Mouse (Mus musculus) frontal cortex, postnatal 10 days (tissue): Measurements from ENCODE around the gene Htr1a.

ENCODE experiments used
- DNase-seq, 2 experiments: peaks; one replicate each; pipeline ENCODE4 v3.0.0; 2022; ENCODE audit warnings: low spot score in 2 of 2, mixed read lengths in 1 of 2

The Htr1a gene

GRCm38 (mm10) chr13:105443339-105443738 lies at the start of gene Htr1a:
Gene Htr1a (plus strand): TSS chr13:105443639.
- no peak for DNase-seq

- DNase-seq, result peak; percentile 47 to 70
Measured at GRCm38 (mm10) chr13:105411535-105412326, 31.7 kb upstream of the Htr1a start.

GRCm38 (mm10) chr13:105412327-105412722 lies 31.1 kb upstream of the Htr1a start:
- DNase-seq, result no peak

GRCm38 (mm10) chr13:105433141-105433540 lies 10.3 kb upstream of the Htr1a start:
- DNase-seq, result no peak

DNA sequence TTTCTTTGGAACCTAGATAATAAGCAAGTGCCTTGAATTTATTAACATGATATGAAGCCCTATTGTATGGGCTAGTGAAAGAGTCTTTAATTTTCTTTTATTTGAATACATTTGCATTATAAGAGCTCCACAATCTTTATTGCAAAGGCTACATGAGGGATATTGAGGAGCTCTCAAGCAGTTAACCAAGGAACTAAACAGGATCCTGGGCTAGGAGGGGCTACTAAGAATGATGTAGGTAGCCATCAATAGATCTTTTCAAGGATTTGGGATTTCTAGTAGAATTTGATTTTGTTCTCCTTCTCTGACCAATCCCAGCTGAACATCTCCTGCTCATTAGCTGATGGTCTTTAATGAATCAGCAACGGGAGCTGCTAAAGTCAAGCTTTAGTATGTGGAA lies 9.8 kb upstream of the Htr1a start:
- no peak for DNase-seq

- DNase-seq, result peak; percentile 7 to 56
Measured at GRCm38 (mm10) chr13:105442576-105442975, 863 bp upstream of the Htr1a start.

DNA sequence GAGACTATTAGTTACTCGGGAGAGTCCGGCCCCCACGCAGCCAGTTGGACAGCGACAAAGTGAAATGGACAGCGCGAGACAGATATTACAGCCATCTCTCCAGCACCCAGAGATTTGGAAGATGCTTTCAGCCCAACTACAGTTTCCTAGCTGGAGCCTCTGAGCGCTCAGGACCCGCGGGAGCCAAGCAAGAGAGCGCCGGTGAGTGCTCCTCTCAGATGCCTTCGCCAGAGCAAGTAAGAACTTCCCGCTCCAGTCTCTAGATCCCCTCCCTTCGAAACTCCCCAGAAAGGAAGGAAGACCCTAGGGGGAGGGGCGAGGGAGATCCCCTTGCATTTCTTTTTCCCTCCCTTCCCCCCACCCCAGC lies 415 bp downstream of the Htr1a start:
- DNase-seq, result peak; percentile 16 to 26

- peak; percentile 12 to 40 for DNase-seq
Measured at GRCm38 (mm10) chr13:105444238-105444894, 927 bp downstream of the Htr1a start.

GRCm38 (mm10) chr13:105444895-105445281 lies 1.4 kb downstream of the Htr1a start:
- no peak for DNase-seq

GRCm38 (mm10) chr13:105446239-105446638 lies 2.8 kb downstream of the Htr1a start:
- no peak for DNase-seq

- DNase-seq, result no peak
Measured at GRCm38 (mm10) chr13:105447695-105448094, 4.3 kb downstream of the Htr1a start.

GRCm38 (mm10) chr13:105451536-105451935 lies 8.1 kb downstream of the Htr1a start:
- DNase-seq, result no peak
